Mouse (Mus musculus) c-Kit-positive CD71-negative TER-119-negative erythroid progenitor cells, embryonic 14.5 days (primary cell): ENCODE data around the gene Tns1.

Source experiments
- DNase-seq: peaks from one replicate; pipeline ENCODE4 v3.0.0-alpha.2; 2013; ENCODE audit warnings: low read depth

The Tns1 gene

DNA sequence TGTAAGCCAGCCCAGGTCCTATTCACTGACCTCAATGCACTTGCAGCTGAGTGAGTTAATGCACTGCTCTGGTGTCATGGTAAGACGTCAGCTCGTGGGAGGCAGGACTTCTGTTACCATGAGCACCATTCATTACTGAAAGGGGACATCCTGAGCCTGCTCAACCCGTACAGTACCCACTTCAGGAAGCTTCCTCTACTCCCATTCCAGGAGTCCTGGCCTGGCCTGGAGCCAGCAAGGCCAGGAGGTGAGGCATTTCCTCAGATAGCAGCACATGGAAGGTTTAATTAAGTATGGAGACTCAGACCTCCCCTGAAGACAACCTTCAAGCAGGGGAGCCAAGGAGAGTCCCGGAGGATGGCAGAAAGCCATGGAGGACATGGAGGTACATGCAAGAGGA is 169.6 kb downstream of the Tns1 start:
- no peak for DNase-seq

DNA sequence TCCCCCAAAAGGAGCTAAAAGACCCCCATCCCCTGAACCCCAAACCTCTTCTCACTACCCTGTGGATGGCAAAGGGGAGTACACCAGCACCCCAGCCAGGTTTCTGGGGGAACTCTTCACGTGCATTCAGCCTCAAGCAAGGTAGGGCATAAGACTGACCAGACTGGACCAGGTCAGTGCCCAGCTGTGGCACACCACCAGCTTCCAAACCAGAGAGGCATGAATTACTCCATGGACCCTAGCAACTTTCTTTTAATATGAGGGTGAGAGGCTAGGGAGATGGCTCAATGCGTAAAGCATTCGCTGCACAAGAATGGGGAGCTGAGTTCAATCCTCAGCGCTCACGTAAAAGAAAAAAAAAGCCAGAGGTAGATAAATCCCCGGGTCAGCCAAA is 170.2 kb downstream of the Tns1 start:
- DNase-seq: no peak

DNA sequence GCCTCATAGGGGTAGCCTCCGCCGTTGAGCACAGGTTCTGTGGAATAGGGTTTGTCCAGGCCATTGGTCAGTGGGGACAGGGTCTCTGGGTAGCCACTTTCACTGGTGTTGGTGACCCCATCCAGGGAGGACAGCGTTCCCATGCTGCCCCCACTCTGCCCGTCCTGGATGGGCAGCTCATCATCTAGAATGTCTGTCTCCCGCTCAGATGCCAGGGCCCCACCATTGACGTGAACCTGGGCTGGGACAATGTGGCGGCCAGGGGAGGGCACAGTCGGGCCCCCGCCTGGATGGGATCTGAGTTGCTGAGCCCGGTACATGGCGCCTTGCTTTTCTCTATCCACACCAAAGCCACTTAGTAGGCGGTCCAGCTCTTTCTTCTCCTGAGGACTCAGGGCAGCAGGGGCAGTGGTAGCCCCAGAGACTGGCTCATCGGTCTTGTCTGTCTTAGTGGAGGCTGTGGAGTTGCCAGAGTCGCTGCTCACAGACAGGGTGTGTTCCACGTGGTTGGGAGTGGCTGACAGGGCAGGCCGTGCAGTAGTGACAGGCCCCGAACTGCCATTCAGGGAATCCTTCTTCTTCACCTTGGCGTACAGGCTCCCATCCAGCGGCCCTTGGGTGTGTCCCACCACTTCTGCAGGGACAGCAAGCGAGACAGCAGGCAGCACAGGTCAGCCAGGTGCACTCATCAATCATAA is 170.8 kb downstream of the Tns1 start:
- DNase-seq: no peak

DNA sequence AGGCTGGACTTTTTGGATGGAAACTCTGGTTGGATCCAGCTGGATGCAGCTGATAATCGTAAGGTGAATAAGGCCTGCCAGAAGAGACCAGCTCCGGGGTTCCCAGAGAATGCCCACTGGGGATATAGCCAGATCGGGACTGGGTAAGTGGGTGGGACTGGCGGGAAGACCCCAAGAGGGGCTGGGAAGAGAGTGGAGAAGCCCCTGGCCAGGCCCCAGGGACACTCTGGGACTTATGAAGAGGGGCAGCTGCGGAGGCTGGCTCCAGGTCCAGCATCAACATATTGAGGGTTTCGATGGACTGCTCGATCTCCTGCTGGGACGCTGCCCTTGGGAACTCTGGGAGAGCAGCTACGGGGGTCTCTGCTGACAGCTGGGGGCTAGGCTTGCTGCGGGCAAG is 171.7 kb downstream of the Tns1 start:
- DNase-seq: no peak

DNA sequence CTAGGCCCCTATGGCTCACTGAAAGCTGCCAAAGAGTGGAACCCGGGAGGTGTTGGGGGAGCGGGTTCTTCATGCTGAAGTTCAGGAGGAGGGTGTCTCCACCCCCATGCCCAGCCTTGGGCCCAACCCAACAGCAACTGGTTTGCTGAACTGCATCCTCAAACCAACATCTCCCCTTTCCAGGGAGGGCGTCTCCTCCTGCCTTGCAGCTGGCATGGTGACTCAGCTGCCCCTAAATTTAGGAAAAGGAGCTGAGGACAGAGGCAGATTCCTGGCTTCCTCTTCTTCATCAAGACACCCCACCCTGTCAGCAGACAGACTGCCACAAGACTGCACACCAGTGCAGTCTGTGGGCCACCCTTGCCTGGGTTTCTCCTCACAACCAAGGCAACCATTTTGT is 173.1 kb downstream of the Tns1 start:
- DNase-seq: no peak

DNA sequence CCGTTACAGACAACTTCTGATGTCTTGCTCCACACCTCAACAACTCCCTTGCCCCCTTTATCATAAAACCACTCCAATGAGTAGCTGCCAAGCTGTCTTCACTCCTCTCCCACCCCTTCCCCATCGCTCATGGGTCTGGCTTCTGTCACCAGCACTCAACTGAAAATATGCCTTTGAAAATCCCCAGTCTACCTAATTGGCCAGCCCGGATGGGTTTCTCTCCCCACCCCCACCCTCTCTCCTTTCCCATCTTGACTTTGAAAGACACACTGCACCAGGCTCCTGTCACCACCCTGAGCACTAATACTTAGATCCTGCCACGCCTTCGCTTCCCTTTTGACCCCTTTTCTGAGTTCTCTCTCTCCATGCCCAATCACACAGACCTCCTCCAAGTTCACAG is 175.5 kb downstream of the Tns1 start:
- no peak for DNase-seq

DNA sequence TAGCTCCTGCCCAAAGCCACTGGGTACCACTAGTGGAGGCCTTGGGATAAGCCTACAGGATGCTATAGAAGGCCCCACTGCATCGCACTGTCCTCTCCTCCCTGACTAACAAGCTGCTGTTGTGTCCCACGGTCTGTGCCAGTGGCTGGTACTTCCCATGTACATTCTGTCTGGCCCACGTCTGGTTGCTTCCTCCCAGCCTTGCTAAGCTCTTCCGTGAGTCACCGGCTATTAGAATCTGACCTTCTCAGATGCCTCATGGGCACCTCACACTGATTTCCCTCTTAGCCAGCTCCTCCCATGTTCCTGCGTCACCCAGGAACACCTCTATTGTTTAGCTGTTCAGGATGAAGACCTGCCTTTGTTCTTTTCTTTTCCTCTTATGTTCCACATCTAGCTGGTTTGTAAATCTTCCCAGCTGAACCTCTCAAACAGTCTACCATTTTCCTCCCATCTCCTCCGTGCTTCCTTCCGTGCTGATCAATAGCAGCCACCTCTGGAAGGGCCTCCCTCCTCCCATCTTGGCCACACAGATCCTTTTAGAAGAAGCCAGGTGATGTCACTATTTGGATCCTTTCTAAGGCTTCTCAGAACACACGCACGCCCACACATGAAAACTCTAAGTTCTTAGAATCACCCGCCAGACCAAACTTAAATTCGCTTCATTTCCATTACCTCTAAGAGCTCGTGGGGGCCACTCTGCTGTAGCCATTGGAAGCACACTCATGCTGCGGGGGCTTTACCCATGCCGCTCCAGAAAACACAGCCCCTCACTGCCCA is 176.5 kb downstream of the Tns1 start:
- DNase-seq: no peak

DNA sequence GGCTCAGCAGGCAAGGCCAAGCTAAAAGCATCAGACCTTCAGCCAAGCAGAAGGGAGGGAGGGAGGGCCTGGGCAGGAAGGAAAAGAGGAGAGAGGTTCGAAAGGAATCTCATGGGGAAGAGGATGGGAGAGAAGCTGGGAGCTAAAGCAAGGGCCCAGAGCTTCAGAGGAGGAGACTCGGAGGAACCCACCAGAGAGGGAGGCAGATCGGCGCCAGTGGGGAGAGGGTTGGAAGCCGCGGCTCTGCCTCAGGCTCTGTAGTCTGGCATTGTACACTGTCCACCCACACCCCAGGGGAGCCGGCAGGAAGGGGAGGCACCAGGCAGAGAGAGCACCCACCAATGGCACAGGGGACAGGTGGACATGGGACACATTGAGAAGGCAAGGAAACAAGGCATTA is 177.5 kb downstream of the Tns1 start:
- DNase-seq: no peak

DNA sequence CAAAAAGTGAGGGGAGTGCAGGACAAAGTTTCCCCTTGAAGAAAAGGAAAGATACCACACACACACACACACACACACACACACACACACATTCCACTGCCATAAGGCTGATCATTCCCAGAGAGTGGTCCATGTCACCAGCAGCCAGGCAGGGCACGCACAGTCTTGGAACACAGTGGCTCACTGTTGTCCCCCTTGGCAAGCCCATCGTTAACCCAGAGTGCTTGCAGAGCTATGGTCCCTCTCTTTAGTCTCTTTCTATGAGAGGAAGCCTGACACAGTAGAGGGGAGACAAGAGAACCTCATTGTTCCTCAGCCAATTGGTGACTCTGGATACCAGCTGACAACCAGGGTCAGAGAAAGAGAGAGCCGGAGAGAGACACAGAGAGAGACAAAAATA is 179.9 kb downstream of the Tns1 start:
- DNase-seq: no peak

DNA sequence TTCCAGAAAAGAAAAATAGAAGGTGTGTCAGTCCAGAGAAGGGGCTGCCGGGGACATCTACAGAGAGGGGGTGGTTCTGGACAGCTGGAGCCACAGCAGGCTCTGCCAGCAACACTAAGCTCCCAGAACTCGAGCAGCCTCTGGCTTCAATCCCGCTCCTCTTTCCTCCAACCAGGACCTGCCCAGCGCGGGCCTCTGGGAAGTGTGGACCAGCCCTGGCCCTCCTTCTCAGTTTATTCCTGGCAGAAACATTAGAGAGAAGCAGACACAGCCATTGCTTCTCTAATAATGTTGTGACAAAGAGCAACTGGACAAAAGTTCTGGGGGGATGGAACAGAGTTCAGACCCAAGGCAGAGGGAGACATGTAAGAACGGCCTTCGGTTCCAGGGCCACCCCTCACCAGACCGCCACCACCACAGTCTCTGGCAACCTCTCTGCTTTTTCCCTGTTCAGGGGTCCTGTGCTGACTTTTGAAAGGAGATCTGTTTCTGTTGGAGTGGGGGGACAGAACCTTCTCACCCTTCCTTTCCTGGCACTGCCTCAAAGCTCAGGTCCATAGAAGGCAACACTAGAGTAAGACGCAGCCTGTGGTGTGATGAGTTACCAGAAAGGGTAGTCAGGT is 180.5 kb downstream of the Tns1 start:
- DNase-seq: no peak

DNA sequence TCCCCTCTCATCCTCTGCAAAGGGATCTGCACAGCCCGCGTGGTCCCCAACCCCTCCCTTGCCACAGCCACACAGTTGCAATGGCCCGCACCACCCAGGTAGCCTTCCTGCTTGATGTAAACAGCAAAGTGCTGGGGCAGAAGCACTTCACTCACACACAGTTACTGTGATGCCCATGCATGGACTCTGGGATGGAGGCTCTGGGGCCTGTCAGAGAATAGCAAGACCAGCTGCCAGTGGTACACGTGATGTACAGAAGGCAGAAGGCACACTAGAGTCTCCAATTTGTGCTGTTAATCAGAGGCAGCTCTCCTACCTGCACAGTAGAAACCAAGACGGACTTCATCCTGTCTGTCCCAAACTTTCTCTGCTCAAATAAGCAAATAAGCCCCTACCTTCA is 181.0 kb downstream of the Tns1 start:
- DNase-seq: no peak

DNA sequence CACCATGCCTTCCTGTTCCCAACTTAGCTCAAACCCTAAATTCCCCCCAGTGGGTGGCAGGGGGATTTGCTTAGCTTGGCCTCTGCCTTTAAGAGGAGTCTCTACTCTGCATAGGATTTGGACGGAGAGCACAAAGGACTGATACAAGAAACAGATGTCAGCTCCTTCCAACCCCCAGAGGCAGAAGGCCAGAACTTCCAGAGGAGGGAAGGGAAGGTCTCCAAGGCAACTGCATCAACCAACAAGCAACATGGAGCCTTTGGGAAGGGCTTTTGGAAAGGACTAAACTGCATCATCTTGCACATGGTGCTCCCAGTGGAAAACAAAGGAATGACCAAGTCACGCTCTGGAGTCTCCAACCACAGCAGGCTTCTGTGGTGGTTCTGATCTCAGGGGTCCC is 182.0 kb downstream of the Tns1 start:
- no peak for DNase-seq

DNA sequence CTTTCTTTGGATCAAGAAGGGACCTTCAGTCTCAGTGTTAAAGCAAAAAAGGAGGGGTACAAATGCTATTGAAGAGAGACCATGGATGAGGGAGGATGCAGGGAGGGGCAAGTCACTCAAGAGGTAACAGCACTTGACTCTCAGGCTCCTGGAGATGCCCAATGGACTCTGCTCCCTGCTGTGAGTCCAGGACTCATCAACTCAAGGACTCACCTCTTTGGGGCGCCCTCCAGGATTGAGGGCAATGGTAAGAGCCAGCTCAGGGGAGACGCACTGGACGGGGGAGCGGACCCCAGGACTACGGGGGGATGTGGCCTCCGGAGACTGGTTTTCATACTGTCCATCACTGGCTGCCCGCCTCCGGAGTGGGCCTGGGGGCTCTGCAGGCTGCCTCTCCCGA is 182.6 kb downstream of the Tns1 start:
- DNase-seq: no peak

DNA sequence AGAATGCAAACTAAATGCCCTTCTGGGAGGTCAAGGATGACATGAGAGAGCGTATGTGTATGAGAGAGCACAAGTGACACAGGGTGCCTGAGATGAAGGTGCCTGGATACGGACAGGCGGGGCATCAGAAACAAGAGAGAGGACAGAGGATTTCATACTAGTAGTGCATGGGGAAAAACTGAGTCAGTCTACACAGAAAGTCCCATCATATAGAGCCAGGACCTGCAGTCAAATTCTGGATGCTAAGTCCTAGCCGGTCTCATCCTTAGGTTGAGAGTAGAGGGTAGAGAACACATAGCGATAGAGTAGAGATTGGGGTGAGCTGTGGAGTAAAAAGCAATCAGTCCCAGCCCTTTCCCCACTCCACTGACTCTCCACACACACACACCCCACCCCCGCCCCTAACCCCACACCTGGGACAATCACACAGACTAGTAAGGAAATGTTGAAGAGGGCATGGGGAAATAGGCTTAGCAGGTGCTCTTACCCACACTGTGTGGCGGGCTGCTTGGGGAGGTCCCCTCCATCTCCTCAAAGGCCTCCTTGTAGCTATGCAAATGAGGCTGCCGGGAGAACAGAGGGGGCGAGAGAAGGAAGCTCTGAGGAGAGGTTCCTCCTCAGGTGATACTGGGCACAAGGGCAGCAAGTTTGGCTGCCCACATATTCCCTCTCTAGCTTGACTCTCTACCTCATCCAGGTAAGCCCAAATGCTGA is 183.6 kb downstream of the Tns1 start:
- no peak for DNase-seq

DNA sequence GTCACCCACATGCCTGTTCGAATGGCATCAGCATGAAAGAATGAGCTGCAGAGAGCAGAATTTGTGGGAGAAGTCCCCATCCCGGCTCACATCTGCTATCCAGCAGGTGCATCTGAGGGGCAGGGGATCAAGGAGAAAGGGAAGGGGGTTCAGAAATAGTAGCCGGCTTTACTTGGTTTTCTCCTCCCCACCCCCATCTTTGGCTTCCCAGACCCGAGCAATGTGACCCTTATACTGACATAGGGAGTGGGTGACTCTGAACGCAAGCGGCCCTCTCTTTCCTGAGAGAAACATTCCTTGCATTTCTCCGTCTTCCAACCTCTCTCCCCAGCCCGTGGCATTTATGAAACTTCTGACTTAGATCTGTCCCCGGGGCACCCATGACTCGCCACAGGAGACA is 185.7 kb downstream of the Tns1 start:
- no peak for DNase-seq

DNA sequence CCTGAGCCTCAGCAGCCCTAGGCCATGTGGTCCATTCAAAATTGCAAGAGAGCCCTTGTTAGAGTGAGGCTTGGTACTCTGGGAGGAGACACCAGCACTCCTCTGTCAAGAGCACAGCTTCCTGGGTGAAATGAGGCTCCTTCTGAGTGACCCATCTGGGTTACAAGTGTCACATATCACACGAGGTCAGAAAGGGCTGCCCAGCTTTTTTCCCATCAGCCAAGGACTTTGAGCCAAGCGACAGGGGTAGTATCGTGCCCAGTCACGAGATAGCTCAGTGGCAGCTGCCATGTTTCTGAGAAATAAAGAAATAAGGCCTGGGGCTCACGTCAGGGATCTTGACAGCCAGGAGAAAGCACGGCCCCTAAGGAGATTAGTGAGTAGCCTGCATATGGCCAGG is 186.4 kb downstream of the Tns1 start:
- no peak for DNase-seq

DNA sequence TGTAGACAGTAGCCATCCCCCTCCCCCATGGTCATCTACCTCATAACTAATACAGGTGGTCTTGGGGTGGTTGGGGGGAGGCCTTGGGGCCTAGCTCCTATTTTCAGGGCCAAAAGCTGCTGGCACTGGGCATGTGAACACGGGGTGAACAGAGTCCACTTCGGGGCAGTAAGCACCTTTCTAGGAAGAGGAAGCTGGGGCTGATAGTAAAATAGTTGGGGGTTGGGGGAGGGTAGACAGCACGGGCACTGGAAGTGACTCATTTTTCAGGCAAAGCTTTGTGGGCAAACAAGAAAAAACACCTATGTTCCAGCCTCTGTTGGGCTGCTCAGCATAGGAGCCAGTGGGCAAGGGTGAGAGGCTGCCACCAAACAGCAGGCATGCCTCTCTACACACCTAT is 187.7 kb downstream of the Tns1 start:
- no peak for DNase-seq

DNA sequence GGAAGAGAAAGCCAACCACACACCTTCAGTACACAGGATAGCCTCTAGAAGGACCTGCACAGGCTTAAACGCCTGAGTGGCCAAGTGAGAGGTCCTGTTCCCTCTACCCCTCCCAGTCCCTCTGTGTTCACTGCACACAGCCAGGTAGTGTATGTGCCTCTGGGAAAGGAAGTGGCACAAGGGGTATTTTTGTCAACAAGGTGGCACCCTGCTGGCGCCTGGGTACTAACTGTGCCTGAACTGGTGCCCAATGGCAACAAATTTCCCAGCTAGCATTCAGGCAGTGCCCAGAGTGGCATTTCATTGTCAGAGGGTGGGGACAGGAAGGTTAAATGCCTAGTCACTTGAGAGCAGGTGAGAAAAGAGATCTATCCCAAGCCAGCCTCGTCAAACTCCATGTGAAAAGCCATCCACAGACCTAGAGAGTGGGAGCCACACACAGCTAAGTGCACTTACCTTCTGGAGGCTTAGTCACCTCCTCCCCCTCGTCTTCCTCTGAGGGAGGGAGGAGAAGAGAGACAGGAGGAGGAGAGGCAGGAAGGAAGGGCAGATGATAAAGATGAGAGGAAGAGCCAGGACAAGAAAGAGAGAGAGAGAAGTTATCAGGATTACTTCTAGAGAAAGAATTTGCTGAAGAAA is 188.7 kb downstream of the Tns1 start:
- no peak for DNase-seq

DNA sequence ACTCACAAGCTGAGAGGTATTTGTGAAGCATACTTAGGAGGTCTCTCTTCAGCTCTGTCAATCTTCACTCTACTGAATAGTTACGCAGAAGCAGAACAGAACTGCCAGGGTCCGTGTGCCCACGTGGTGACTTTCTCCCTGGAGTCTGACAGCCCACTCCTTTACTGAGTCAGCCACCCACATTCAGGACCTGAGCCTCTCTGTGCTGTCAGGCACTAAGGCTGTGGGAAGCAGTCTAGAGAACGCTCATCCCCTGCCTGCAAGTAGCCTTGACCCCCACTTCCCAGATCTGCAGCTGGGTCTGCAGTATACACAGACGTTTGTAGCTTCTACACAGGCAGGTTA is 191.1 kb downstream of the Tns1 start:
- no peak for DNase-seq

DNA sequence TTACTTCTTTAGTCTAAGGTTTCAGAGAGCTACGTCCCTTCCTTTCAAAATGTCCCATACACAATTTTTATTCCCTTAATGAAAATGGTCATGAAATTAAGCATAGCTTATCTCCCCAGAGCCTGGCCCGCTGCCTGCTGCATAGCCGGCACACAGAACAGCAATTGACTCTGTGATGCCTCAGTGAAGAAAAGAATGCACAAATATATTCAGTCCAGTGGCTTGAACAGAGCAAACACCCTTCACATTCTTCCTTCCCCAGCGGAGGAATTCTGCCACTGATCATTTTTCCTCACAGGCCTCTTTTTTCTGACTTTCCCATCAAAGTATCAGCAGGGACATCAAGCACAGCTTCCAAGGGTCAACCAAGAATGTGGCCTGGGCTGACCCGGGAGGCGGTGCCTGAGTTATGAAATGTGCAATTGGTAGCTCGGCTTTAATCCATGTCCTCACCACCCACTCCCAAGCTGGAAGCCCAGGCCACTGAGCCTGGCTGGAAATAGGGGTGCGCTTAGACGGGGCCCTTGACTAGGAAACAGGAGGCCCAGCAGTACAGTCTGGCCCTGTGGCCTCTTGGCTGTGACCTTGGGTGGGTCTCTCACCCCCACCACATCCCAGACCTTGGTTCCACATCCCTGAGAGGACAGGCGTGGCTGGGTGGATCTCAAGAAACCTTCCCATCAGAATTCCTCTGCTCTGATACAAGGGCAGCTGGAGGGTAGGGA is 191.7 kb downstream of the Tns1 start:
- no peak for DNase-seq

DNA sequence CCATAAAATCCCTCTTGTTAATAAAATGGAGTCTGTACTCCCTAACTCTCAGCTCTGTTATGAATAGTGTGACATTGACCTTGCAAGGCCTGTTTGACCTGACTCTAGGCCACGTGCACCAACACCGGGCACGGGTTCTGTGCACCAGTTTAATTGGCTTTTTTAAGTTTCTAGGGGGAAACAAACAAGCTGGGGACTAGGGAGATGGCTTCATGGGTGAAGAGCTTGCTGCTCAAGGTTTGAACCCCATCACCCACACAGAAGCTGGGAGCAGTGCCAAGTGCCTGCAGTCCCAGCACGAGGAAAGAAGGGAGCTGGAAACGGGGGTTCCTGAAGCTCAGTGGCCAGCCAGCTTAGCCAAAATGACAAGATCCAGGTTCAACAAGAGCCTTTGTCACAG is 192.4 kb downstream of the Tns1 start:
- DNase-seq: no peak
